Mouse (Mus musculus) forebrain, postnatal 0 days (tissue): ENCODE results near the gene Hoxa2. TPM values are rescaled to one million over a fixed set of nuclear protein-coding genes. Genes with fewer than 3 reads are reported as not detected.

ENCODE experiments used
- ATAC-seq: fragments of 200-750 bp; cut with Nextera tagmentation; 2 replicates; pipeline ENCODE4 v1.8.0; 2017; ENCODE audit warnings: mild to moderate bottlenecking, moderate library complexity
- DNase-seq: peaks from one replicate; pipeline ENCODE4 v3.0.0-alpha.2; 2015
- H3K27ac ChIP-seq: fragments of 300-500 bp; sonication (generic); 2 replicates; pipeline ENCODE4 v1.5.1; 2014; ENCODE audit warnings: low read depth, mild to moderate bottlenecking, antibody characterized with exemption, low read length, moderate library complexity, mixed read lengths
- H3K27me3 ChIP-seq: fragments of 300-500 bp; sonication (generic); 2 replicates; pipeline ENCODE4 v1.6.1; 2014; ENCODE audit warnings: mild to moderate bottlenecking, low read length, mixed read lengths; ENCODE audit not compliant: insufficient read depth
- H3K36me3 ChIP-seq: fragments of 300-500 bp; sonication (generic); 2 replicates; pipeline ENCODE4 v1.6.1; 2014; ENCODE audit warnings: mild to moderate bottlenecking, moderate library complexity; ENCODE audit not compliant: insufficient read depth
- H3K4me1 ChIP-seq: fragments of 300-500 bp; sonication (generic); 2 replicates; pipeline ENCODE4 v1.6.1; 2014; ENCODE audit warnings: antibody characterized with exemption; ENCODE audit not compliant: insufficient read depth
- H3K4me2 ChIP-seq: fragments of 300-500 bp; sonication (generic); 2 replicates; pipeline ENCODE4 v1.6.1; 2014; ENCODE audit warnings: low read depth, mild to moderate bottlenecking, moderate library complexity
- H3K4me3 ChIP-seq: fragments of 300-500 bp; sonication (generic); 2 replicates; pipeline ENCODE4 v1.5.1; 2014; ENCODE audit warnings: low read depth, low read length, mixed read lengths
- H3K9ac ChIP-seq: fragments of 300-500 bp; sonication (generic); 2 replicates; pipeline ENCODE4 v1.6.1; 2014; ENCODE audit warnings: mild to moderate bottlenecking
- H3K9me3 ChIP-seq: fragments of 300-500 bp; sonication (generic); 2 replicates; pipeline ENCODE4 v1.6.1; 2016; ENCODE audit warnings: low read length
- CTCF ChIP-seq: sonication (generic); IDR thresholded peaks from 2 replicates; pipeline ENCODE4 v1.5.1; 2016; ENCODE audit warnings: antibody characterized with exemption, control low read depth, low read depth
- WGBS: fragments of 180-500 bp; shearing (Covaris S2); extraction: QIAGEN DNeasy Blood & Tissue Kit; methylation state at CpG from one replicate; pipeline ENCODE4 v1.1.7; 2014; 5-methylcytosine and 5-hydroxymethylcytosine counted together
- polyA plus RNA-seq: library from polyadenylated mRNA; unstranded; fragments of >200 nt; fragmentation: Nextera tagmentation; extraction: Ambion mirVana; gene quantifications from 2 replicates; pipeline ENCODE4 v1.2.1, GENCODE M21; 2015
- total RNA-seq: library from RNA; depleted of rRNA; stranded (reverse); fragments of >200 nt; gene quantifications from 2 replicates; pipeline ENCODE4 v1.2.3, GENCODE M21; 2014

Gene Hoxa2
- total and polyA plus RNA-seq, 2 experiments from 2014 or later, result not detected

DNA sequence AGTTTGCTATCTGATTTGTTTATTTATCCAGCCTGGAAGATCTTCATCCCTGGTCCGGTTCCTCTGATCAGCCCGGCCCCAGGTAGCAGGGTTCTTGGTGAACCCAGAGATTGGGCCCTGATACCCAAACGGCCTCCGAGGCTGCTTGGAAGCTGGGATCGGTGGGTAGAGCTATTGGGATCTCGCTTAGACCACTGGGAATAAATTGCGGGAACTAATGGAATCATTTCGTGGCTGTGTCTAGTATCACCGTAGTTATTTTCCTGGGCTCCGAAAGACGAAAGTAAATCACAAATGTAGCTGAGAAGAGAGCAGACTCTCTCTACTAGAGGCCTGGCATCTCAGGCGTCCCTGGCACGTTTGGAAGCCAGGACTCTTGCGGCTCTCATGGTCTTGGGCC is 40.6 kb upstream of the Hoxa2 start:
- H3K27ac ChIP-seq, result no peak overlapping the region
- DNase-seq (no peak), ATAC-seq (no peak)
- TF ChIP-seq CTCF, result no peak
- H3K9me3 ChIP-seq, result no peaks in the 10 kb centered on the region
- no peaks in the 10 kb centered on the region for H3K4me1 ChIP-seq
- H3K36me3 ChIP-seq, result no peaks in the 10 kb centered on the region
- H3K4me3 ChIP-seq, result no peak overlapping the region
- H3K9ac ChIP-seq, result no peak overlapping the region
- WGBS, result 5% methylated on average over 14 of the region's 14 CpGs
- peaks cover 96% of the 10 kb centered on the region for H3K27me3 ChIP-seq
- H3K4me2 ChIP-seq, result no peak overlapping the region

DNA sequence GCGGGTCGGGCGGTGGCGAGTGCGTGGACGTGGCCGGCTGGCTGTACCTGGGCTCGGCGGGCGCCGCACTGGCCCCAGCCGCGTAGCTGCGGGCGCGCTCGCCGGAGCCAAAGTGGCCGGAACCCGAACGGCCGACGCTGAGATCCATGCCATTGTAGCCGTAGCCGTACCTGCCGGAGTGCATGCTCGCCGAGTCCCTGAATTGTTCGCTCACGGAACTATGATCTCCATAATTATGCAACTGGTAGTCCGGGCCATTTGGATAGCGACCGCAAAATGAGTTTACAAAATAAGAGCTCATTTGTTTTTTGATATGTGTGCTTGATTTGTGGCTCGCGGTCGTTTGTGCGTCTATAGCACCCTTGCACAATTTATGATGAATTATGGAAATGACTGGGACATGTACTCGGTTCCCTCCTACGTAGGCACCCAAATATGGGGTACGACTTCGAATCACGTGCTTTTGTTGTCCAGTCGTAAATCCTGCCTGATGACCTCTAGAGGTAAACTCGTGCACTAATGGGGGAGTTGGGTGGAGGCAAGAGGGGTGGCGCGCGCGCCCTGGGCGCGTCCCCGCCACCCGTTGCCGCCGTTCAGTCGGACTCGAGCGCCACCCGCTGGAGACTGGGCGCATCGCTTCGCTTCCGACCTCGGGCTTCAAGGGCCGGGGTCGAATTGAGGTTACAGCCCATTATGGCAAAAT is 39.6 kb upstream of the Hoxa2 start, which contains the start of gene Hoxa5:
Gene Hoxa5 (minus strand): TSS at position 538 of the 703 bp plus-strand sequence.
- Histone ChIP-seq H3K27ac (no peak within 1 kb of the TSS), H3K9ac (no peak within 1 kb of the TSS), H3K4me1 (no peaks in the 10 kb centered on the region), H3K4me3 (peak within 1 kb of the TSS; percentile 9; the same call in 1 of the 2 replicates), H3K9me3 (no peaks in the 10 kb centered on the region), H3K4me2 (peak within 1 kb of the TSS; percentile 10; the same call in 1 of the 2 replicates), H3K36me3 (no peaks in the 10 kb centered on the region), H3K27me3 (peaks cover 97% of the 10 kb centered on the region)
- WGBS, result under 1% methylated on average over 65 of the region's 65 CpGs
- DNase-seq (no peak), ATAC-seq (no peak)
- peak; percentile 71 for TF ChIP-seq CTCF

- Histone ChIP-seq H3K4me1 (no peaks in the 10 kb centered on the region), H3K4me2 (peak overlapping the region; percentile 10; the same call in 1 of the 2 replicates), H3K36me3 (no peaks in the 10 kb centered on the region), H3K9me3 (no peaks in the 10 kb centered on the region), H3K27ac (no peak overlapping the region), H3K27me3 (peaks cover 97% of the 10 kb centered on the region), H3K4me3 (no peak overlapping the region), H3K9ac (no peak overlapping the region)
- no peak for TF ChIP-seq CTCF
- DNase-seq, result no peak
- WGBS, result 1% methylated on average over 44 of the region's 46 CpGs
- no peak for ATAC-seq
These were observed 38.9 kb upstream of the Hoxa2 start for GRCm38 (mm10) chr6:52203371-52204049.

GRCm38 (mm10) chr6:52203121-52203370 is 38.4 kb upstream of the Hoxa2 start:
- H3K9ac ChIP-seq, result no peak overlapping the region
- peaks cover 97% of the 10 kb centered on the region for H3K27me3 ChIP-seq
- no peak overlapping the region for H3K27ac ChIP-seq
- under 1% methylated on average over 10 of the region's 10 CpGs for WGBS
- H3K4me2 ChIP-seq, result no peak overlapping the region
- no peak for DNase-seq
- TF ChIP-seq CTCF, result no peak
- no peak for ATAC-seq
- no peaks in the 10 kb centered on the region for H3K4me1 ChIP-seq
- H3K36me3 ChIP-seq, result no peaks in the 10 kb centered on the region
- no peak overlapping the region for H3K4me3 ChIP-seq
- no peaks in the 10 kb centered on the region for H3K9me3 ChIP-seq

GRCm38 (mm10) chr6:52202362-52203120 is 37.9 kb upstream of the Hoxa2 start:
- no peak overlapping the region for H3K4me3 ChIP-seq
- no peak overlapping the region for H3K4me2 ChIP-seq
- peaks cover 99% of the 10 kb centered on the region for H3K27me3 ChIP-seq
- H3K4me1 ChIP-seq, result no peaks in the 10 kb centered on the region
- no peak for TF ChIP-seq CTCF
- ATAC-seq, result no peak
- 2% methylated on average over 22 of the region's 22 CpGs for WGBS
- no peaks in the 10 kb centered on the region for H3K9me3 ChIP-seq
- H3K36me3 ChIP-seq, result no peaks in the 10 kb centered on the region
- H3K27ac ChIP-seq, result no peak overlapping the region
- H3K9ac ChIP-seq, result no peak overlapping the region
- no peak for DNase-seq

DNA sequence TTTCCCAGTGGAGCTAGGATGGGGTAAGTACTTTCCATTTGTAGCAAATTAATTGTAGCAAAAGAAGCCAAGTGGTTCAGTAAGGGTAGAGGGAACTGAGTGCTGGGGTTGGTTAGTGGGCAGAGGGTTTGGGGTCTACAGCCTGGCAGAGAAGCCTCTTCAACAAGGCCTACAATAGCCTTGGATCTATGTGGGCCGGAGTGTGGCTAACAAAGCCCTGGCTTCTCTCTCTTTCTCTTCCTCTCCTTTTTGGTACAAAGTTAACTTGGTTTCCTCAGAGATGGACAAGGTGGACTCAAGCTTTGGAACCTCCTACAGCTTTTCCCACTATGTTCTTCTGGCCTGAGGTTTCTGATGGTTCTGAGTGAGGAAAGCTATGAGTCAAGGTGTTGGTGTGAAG is 36.6 kb upstream of the Hoxa2 start:
- Histone ChIP-seq H3K27me3 (peaks cover 99% of the 10 kb centered on the region), H3K4me1 (no peaks in the 10 kb centered on the region), H3K4me3 (no peak overlapping the region), H3K36me3 (no peaks in the 10 kb centered on the region), H3K4me2 (no peak overlapping the region), H3K27ac (no peak overlapping the region), H3K9ac (no peak overlapping the region), H3K9me3 (no peaks in the 10 kb centered on the region)
- ATAC-seq, result no peak
- TF ChIP-seq CTCF, result no peak
- WGBS, result 11% methylated on average over 1 of the region's 1 CpGs
- DNase-seq, result no peak

- no peak for TF ChIP-seq CTCF
- no peak for ATAC-seq
- Histone ChIP-seq H3K27ac (no peak overlapping the region), H3K9ac (no peak overlapping the region), H3K4me1 (no peaks in the 10 kb centered on the region), H3K27me3 (peaks cover 99% of the 10 kb centered on the region), H3K4me3 (no peak overlapping the region), H3K9me3 (no peaks in the 10 kb centered on the region), H3K36me3 (no peaks in the 10 kb centered on the region), H3K4me2 (no peak overlapping the region)
- 6% methylated on average over 10 of the region's 10 CpGs for WGBS
- no peak for DNase-seq
These were observed 36.2 kb upstream of the Hoxa2 start for GRCm38 (mm10) chr6:52200751-52201250.
